In the genomic region with DNA sequence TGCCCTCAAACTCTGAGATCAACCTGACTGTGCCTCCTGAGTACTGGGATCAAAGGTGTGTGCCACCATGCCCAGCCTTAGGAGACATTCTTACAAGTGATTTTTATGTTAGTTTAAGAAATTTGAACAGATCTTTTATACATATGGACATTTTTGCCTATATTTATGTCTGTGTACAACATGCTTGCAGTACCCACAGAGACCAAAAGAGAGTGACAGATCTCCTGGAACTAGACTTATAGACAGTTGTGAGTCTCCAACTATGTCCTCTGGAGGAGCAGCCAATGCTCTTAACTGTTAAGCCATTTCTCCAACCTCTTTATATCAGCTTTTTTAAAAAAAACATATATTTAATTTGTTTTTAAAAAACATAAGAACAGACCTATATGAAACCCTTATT, we compare ENCODE assay signal across 28 mouse cellular contexts. TPM values are rescaled to one million over a fixed set of nuclear protein-coding genes. Genes with fewer than 3 reads are reported as not detected.
A peak's percentile ranks its signal among the peaks of the same experiment; 100 is the strongest.
DNase-seq lines count a peak whose midpoint lies in the region; ATAC-seq and TF ChIP-seq lines count a peak whose summit lies in the region.
"Had no signal": no experiment of that assay in that cellular context is flagged by ENCODE, and none has a peak within 500 bp of the region (broad histone marks: within the 10 kb centered on the region; RNA-seq: fewer than 3 reads in every experiment).

No protein-coding gene starts in this region.

- no peak overlapping the region for H3K27ac ChIP-seq in heart, adult 2 months
- no peak overlapping the region for H3K27ac ChIP-seq in layer of hippocampus, adult 2 months
- H3K27ac ChIP-seq in midbrain, postnatal 0 days (ENCODE audit: low read depth, low read length), result no peak overlapping the region
- no peak overlapping the region for H3K27ac ChIP-seq in midbrain, embryonic 13.5 days
- H3K27ac ChIP-seq: heart, embryonic 13.5 days; hindbrain, embryonic 14.5 days; limb, embryonic 12.5 days; liver, embryonic 13.5 days had no signal

- no peaks in the 10 kb centered on the region for H3K27me3 ChIP-seq in heart, adult 2 months (ENCODE audit: control insufficient read depth, insufficient read depth, low read length)
- H3K27me3 ChIP-seq in midbrain, postnatal 0 days (ENCODE audit: insufficient read depth, low read length), result no peaks in the 10 kb centered on the region
- H3K27me3 ChIP-seq in midbrain, embryonic 13.5 days, result no peaks in the 10 kb centered on the region
- H3K27me3 ChIP-seq: heart, embryonic 13.5 days; limb, embryonic 12.5 days; liver, embryonic 13.5 days had no signal

- no peak overlapping the region for H3K9ac ChIP-seq in heart, adult 2 months (ENCODE audit: low read depth, low read length)
- H3K9ac ChIP-seq in midbrain, postnatal 0 days (replicated peaks; ENCODE audit: low read length, poor library complexity, severe bottlenecking), result no peak overlapping the region
- no peak overlapping the region for H3K9ac ChIP-seq in midbrain, embryonic 13.5 days (replicated peaks)
- H3K9ac ChIP-seq: heart, embryonic 13.5 days; hindbrain, embryonic 14.5 days; limb, embryonic 12.5 days; liver, embryonic 13.5 days had no signal

- no peak for DNase-seq in heart, adult 2 months
- DNase-seq in heart, adult 11 months, result no peak
- no peak for DNase-seq in layer of hippocampus, adult 2 months (ENCODE audit: low spot score in 2 of 2)
- no peak for DNase-seq in layer of hippocampus, adult 8-10 months (ENCODE audit: low spot score in 2 of 2)
- DNase-seq in midbrain, postnatal 0 days (ENCODE audit: low spot score), result no peak
- DNase-seq in ovary, adult 18-20 months (ENCODE audit: low spot score), result no peak
- DNase-seq: adrenal gland, postnatal 25 days; B cell, adult 2 months; cerebellum, adult 9-10 months; heart, postnatal 36 days; kidney, postnatal 4 days; liver, embryonic 13.5 days; lung, postnatal 14 days; right cerebral cortex, postnatal 14 days; thymus, postnatal 14 days had no signal

- H3K4me3 ChIP-seq in heart, adult 2 months, result no peak overlapping the region
- no peak overlapping the region for H3K4me3 ChIP-seq in layer of hippocampus, adult 2 months
- H3K4me3 ChIP-seq in midbrain, postnatal 0 days (ENCODE audit: low read depth, low read length), result no peak overlapping the region
- H3K4me3 ChIP-seq in midbrain, embryonic 13.5 days (replicated peaks), result no peak overlapping the region
- H3K4me3 ChIP-seq: heart, embryonic 13.5 days; limb, embryonic 12.5 days; liver, embryonic 13.5 days had no signal

- no peak for ATAC-seq in midbrain, postnatal 0 days (ENCODE audit: low FRiP score)
- ATAC-seq in midbrain, embryonic 13.5 days, result no peak
- ATAC-seq: forebrain, embryonic 14.5 days; intestine, postnatal 0 days had no signal

- TF ChIP-seq CTCF in heart, adult 2 months (IDR thresholded peaks at IDR 0.05), result 0 out of 2 replicates have a peak, but pooled peaks have one; percentile 22
- TF ChIP-seq CTCF in layer of hippocampus, adult 2 months (conservative IDR thresholded peaks at IDR 0.05), result peak; percentile 41
- TF ChIP-seq CTCF in midbrain, postnatal 0 days (IDR thresholded peaks at IDR 0.05), result 0 out of 2 replicates have a peak, but pooled peaks have one; percentile 21

- H3K36me3 ChIP-seq in heart, adult 2 months (ENCODE audit: control insufficient read depth, insufficient read depth, low read length), result peaks cover 2% of the 10 kb centered on the region; the same call in 1 of the 2 replicates
- no peaks in the 10 kb centered on the region for H3K36me3 ChIP-seq in midbrain, postnatal 0 days (ENCODE audit: insufficient read depth, low read length)
- H3K36me3 ChIP-seq in midbrain, embryonic 13.5 days, result no peaks in the 10 kb centered on the region
- H3K36me3 ChIP-seq: heart, embryonic 13.5 days; limb, embryonic 12.5 days; liver, embryonic 13.5 days had no signal

- TF ChIP-seq POLR2A in heart, adult 2 months (IDR thresholded peaks at IDR 0.05; ENCODE audit: insufficient read depth, low read depth, low read length), result no peak

- no peak overlapping the region for H3K4me2 ChIP-seq in midbrain, postnatal 0 days (ENCODE audit: low read depth, low read length, poor library complexity, severe bottlenecking)
- no peak overlapping the region for H3K4me2 ChIP-seq in midbrain, embryonic 13.5 days (replicated peaks)
- H3K4me2 ChIP-seq: heart, embryonic 13.5 days; hindbrain, embryonic 14.5 days; limb, embryonic 12.5 days; liver, embryonic 13.5 days; midbrain, embryonic 11.5 days had no signal

- H3K4me1 ChIP-seq in heart, adult 2 months (ENCODE audit: control insufficient read depth, insufficient read depth, low read length), result peaks cover 9% of the 10 kb centered on the region
- no peaks in the 10 kb centered on the region for H3K4me1 ChIP-seq in midbrain, postnatal 0 days (ENCODE audit: insufficient read depth, low read length)
- no peaks in the 10 kb centered on the region for H3K4me1 ChIP-seq in midbrain, embryonic 13.5 days (replicated peaks)
- H3K4me1 ChIP-seq: limb, embryonic 12.5 days; liver, embryonic 13.5 days had no signal

- no peaks in the 10 kb centered on the region for H3K79me2 ChIP-seq in heart, adult 2 months (replicated peaks; ENCODE audit: control insufficient read depth, insufficient read depth, low read length)

- TF ChIP-seq EP300 in heart, adult 2 months (IDR thresholded peaks at IDR 0.05; ENCODE audit: insufficient read depth, low read depth, low read length), result no peak

- no peaks in the 10 kb centered on the region for H3K9me3 ChIP-seq in midbrain, postnatal 0 days (ENCODE audit: low read length)
- H3K9me3 ChIP-seq in midbrain, embryonic 13.5 days, result no peaks in the 10 kb centered on the region
- H3K9me3 ChIP-seq: heart, embryonic 13.5 days; limb, embryonic 12.5 days; liver, embryonic 13.5 days had no signal

- intact Hi-C loops in heart, adult 2 months (cut with DNase I), result loop anchor here (2.0 kb wide), 1 partner anchor 224 kb away; no protein-coding TSS in a partner anchor

RNA-seq across cellular contexts. Expression of gene Mypn, which starts 51.4 kb away (rescaled TPM):
- 100 to 1,000 TPM in 1 of 2 experiments, 10 to 100 TPM in 1; 96.6 to 110 TPM for total RNA-seq in heart, adult 2 months (2021)
- 32.1 and 43.5 TPM in 2 replicates for polyA plus RNA-seq in heart, adult 2 months (2012; rRNA removed)
- total RNA-seq in layer of hippocampus, adult 2 months (2021), result 1 to 10 TPM; 1.5 to 1.6 TPM
- 1 to 10 TPM; 1.7 to 2.2 (median 2.0) TPM for total RNA-seq in layer of hippocampus, adult 8-10 months (2022)
- total RNA-seq in midbrain, postnatal 0 days (2014; rRNA removed), result 0.22 and 0.57 TPM in 2 replicates
- polyA plus RNA-seq in midbrain, postnatal 0 days (2015; fragmentation: Nextera tagmentation; extraction: Ambion mirVana), result 0.74 and 0.88 TPM in 2 replicates
- 0.05 TPM in 1 of 2 replicates, not detected in the other for polyA plus RNA-seq in midbrain, embryonic 13.5 days (2015; fragmentation: Nextera tagmentation; extraction: Ambion mirVana)
- total RNA-seq: megakaryocyte progenitor cell, adult 5-6 weeks; monocyte, adult 5-6 weeks; neutrophil, adult 5-6 weeks had no signal
- polyA plus RNA-seq: kidney, embryonic 14.5 days had no signal

RNA-seq across cellular contexts. Expression of gene Atoh7, which starts 52.9 kb away (rescaled TPM):
- total RNA-seq in heart, adult 2 months (2021), result not detected
- polyA plus RNA-seq in heart, adult 2 months (2012; rRNA removed), result not detected in 2 replicates
- 1 to 10 TPM; 1.7 to 2.0 TPM for total RNA-seq in layer of hippocampus, adult 2 months (2021)
- total RNA-seq in layer of hippocampus, adult 8-10 months (2022), result 1 to 10 TPM; 1.4 to 3.5 (median 2.0) TPM
- total RNA-seq in midbrain, postnatal 0 days (2014; rRNA removed), result 0.99 and 4.4 TPM in 2 replicates
- polyA plus RNA-seq in midbrain, postnatal 0 days (2015; fragmentation: Nextera tagmentation; extraction: Ambion mirVana), result 4.8 and 6.0 TPM in 2 replicates
- 1.1 and 1.3 TPM in 2 replicates for polyA plus RNA-seq in midbrain, embryonic 13.5 days (2015; fragmentation: Nextera tagmentation; extraction: Ambion mirVana)
- total RNA-seq: adrenal gland, postnatal 25 days; heart, postnatal 36 days; megakaryocyte progenitor cell, adult 5-6 weeks; monocyte, adult 5-6 weeks; neutrophil, adult 5-6 weeks had no signal
- polyA plus RNA-seq: embryonic facial prominence, embryonic 14.5 days; heart, embryonic 13.5 days; intestine, postnatal 0 days; kidney, embryonic 14.5 days; liver, embryonic 13.5 days; testis, adult 2 months had no signal

Comparison
In these comparisons a context has a peak if more than half of its experiments do, and no peak if none do; other contexts are left out.
1. RNA of gene Mypn, which starts 51.4 kb away (total RNA-seq): 96.6 to 110 TPM in heart, adult 2 months; 1.7 to 2.2 TPM in layer of hippocampus, adult 8-10 months, 1.5 to 1.6 TPM in layer of hippocampus, adult 2 months and 0.22 to 0.57 TPM in midbrain, postnatal 0 days; every median in the first group is over 10 times any median in the second.
2. Peak in every context shown above with its lines, with median percentiles within 50 percentile points of each other: CTCF ChIP-seq.